Mouse (Mus musculus): ENCODE data around the gene Spata16. TPM values are rescaled to one million over a fixed set of nuclear protein-coding genes. Genes with fewer than 3 reads are reported as not detected.
A peak's percentile ranks its signal among the peaks of the same experiment; 100 is the strongest.

The Spata16 gene
- total and polyA plus RNA-seq, 2 experiments from 2014 or later = not detected

DNA sequence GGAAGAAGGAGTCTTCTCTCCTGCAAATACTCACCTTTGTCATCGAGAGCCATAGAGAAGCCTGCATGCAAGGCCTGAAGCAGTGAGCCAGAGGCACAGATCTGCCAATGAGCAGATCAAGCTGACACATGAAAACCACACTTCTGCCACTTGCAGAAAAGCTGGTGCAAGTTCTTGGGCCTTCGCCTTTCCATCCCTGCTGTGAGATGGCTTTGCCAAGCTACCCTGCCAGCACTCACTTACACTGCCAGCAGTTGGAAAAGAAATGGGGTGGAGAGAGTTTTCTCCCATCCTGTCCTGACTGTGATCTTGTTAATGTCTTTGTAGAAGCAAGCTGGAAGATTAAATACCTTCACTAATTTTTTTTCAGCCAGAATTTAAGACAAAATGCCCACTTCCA lies 237.3 kb downstream of the Spata16 start:
- TF ChIP-seq CTCF (IDR thresholded peaks at IDR 0.05) = no peak
- Histone ChIP-seq H3K27ac (ENCODE audit: low read depth, low read length) (no peak overlapping the region), H3K4me1 (ENCODE audit: insufficient read depth, low read length) (no peaks in the 10 kb centered on the region), H3K9me3 (ENCODE audit: low read length) (no peaks in the 10 kb centered on the region), H3K4me2 (ENCODE audit: low read depth, low read length, poor library complexity, severe bottlenecking) (no peak overlapping the region), H3K4me3 (ENCODE audit: low read depth, low read length) (no peak overlapping the region), H3K9ac (replicated peaks; ENCODE audit: low read length, poor library complexity, severe bottlenecking) (no peak overlapping the region), H3K27me3 (ENCODE audit: insufficient read depth, low read length) (no peaks in the 10 kb centered on the region), H3K36me3 (ENCODE audit: insufficient read depth, low read length) (no peaks in the 10 kb centered on the region)
- DNase-seq (ENCODE audit: low spot score) = peak; percentile 74
- 63% methylated on average over 2 of the region's 2 CpGs for WGBS
- peak; percentile 34; the same call in 1 of the 2 replicates for ATAC-seq (ENCODE audit: low FRiP score)

DNA sequence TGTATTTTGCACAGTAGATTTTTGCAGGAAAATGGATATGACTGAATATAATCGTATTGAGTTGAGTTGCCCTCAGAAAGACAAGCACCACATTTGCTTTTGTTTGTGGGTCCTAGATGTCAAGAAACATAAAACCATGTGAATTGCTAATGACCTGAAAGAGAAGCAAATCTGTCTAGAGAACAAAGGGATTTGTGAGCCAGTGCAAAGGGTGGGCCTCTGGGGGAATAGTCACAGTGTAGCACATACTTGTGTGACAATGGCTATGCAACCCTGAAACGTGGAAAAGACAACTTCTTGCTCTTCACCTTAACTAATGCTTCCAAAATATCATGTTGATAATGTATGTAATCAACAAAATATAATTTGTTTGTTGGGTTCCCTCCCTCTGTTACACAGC lies 239.9 kb downstream of the Spata16 start:
- Histone ChIP-seq H3K27me3 (ENCODE audit: insufficient read depth, low read length) (no peaks in the 10 kb centered on the region), H3K4me3 (ENCODE audit: low read depth, low read length) (no peak overlapping the region), H3K36me3 (ENCODE audit: insufficient read depth, low read length) (no peaks in the 10 kb centered on the region), H3K27ac (ENCODE audit: low read depth, low read length) (no peak overlapping the region), H3K4me2 (ENCODE audit: low read depth, low read length, poor library complexity, severe bottlenecking) (no peak overlapping the region), H3K4me1 (ENCODE audit: insufficient read depth, low read length) (no peaks in the 10 kb centered on the region), H3K9ac (replicated peaks; ENCODE audit: low read length, poor library complexity, severe bottlenecking) (no peak overlapping the region), H3K9me3 (ENCODE audit: low read length) (no peaks in the 10 kb centered on the region)
- DNase-seq (ENCODE audit: low spot score) (no peak), ATAC-seq (ENCODE audit: low FRiP score) (no peak)
- TF ChIP-seq CTCF (IDR thresholded peaks at IDR 0.05) = no peak
- WGBS = 27% methylated on average over 2 of the region's 2 CpGs

DNA sequence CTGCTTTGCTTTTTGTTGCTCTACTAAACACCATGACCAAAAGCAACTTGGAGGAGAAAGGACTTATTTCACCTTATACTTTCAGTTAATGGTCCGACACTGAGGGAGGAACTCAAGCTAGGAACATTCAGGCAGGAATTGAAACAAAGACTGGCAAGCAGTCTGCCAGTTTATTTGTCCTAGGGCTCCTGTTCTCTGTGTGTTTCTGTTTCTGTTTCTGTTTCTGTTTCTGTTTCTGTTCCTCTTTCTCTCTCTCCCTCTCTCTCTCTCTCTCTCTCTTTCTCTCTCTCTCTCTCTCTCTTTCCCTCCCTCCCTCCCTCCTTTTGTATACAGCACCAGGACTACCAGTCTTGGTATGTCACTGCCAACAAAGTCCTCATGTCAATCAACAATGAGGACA lies 279.2 kb downstream of the Spata16 start:
- TF ChIP-seq CTCF (IDR thresholded peaks at IDR 0.05) = no peak
- H3K27me3 ChIP-seq (ENCODE audit: insufficient read depth, low read length) = no peaks in the 10 kb centered on the region
- H3K9me3 ChIP-seq (ENCODE audit: low read length) = no peaks in the 10 kb centered on the region
- H3K27ac ChIP-seq (ENCODE audit: low read depth, low read length) = no peak overlapping the region
- ATAC-seq (ENCODE audit: low FRiP score) (no peak), DNase-seq (ENCODE audit: low spot score) (no peak)
- no peak overlapping the region for H3K9ac ChIP-seq (replicated peaks; ENCODE audit: low read length, poor library complexity, severe bottlenecking)
- H3K4me3 ChIP-seq (ENCODE audit: low read depth, low read length) = no peak overlapping the region
- H3K4me2 ChIP-seq (ENCODE audit: low read depth, low read length, poor library complexity, severe bottlenecking) = no peak overlapping the region
- 72% methylated on average over 1 of the region's 1 CpGs for WGBS
- H3K4me1 ChIP-seq (ENCODE audit: insufficient read depth, low read length) = no peaks in the 10 kb centered on the region
- H3K36me3 ChIP-seq (ENCODE audit: insufficient read depth, low read length) = no peaks in the 10 kb centered on the region

- H3K4me2 ChIP-seq (ENCODE audit: low read depth, low read length, poor library complexity, severe bottlenecking) = no peak overlapping the region
- 25% methylated on average over 7 of the region's 7 CpGs for WGBS
- H3K27me3 ChIP-seq (ENCODE audit: insufficient read depth, low read length) = no peaks in the 10 kb centered on the region
- ATAC-seq (ENCODE audit: low FRiP score) (no peak), DNase-seq (ENCODE audit: low spot score) (no peak)
- H3K4me1 ChIP-seq (ENCODE audit: insufficient read depth, low read length) = no peaks in the 10 kb centered on the region
- no peaks in the 10 kb centered on the region for H3K9me3 ChIP-seq (ENCODE audit: low read length)
- H3K9ac ChIP-seq (replicated peaks; ENCODE audit: low read length, poor library complexity, severe bottlenecking) = no peak overlapping the region
- H3K4me3 ChIP-seq (ENCODE audit: low read depth, low read length) = no peak overlapping the region
- no peak for TF ChIP-seq CTCF (IDR thresholded peaks at IDR 0.05)
- H3K36me3 ChIP-seq (ENCODE audit: insufficient read depth, low read length) = no peaks in the 10 kb centered on the region
- no peak overlapping the region for H3K27ac ChIP-seq (ENCODE audit: low read depth, low read length)
Measured at GRCm38 (mm10) chr3:26920986-26921385, 283.6 kb downstream of the Spata16 start.

DNA sequence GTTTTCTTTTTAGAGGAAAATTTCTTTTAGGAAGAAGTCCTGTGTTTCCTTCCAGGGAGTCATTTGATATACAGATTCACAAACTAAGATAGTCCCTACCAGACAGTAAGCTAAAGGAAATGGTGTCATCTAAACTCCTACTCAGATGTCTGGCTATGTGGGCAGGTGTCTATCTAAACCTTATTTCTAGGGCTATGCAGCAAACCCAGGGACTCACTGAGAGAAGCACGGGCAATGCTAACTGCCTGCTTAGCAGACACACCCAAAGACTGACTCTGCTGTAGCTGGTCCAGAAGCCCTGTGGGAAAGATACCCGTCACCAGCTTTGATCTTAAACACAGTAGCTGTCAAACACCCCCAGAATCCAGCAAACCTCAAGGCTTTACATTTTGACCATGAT lies 284.2 kb downstream of the Spata16 start:
- ATAC-seq (ENCODE audit: low FRiP score) = no peak
- Histone ChIP-seq H3K4me1 (ENCODE audit: insufficient read depth, low read length) (no peaks in the 10 kb centered on the region), H3K9me3 (ENCODE audit: low read length) (no peaks in the 10 kb centered on the region), H3K27me3 (ENCODE audit: insufficient read depth, low read length) (no peaks in the 10 kb centered on the region), H3K36me3 (ENCODE audit: insufficient read depth, low read length) (no peaks in the 10 kb centered on the region), H3K27ac (ENCODE audit: low read depth, low read length) (no peak overlapping the region), H3K4me2 (ENCODE audit: low read depth, low read length, poor library complexity, severe bottlenecking) (no peak overlapping the region), H3K4me3 (ENCODE audit: low read depth, low read length) (no peak overlapping the region), H3K9ac (replicated peaks; ENCODE audit: low read length, poor library complexity, severe bottlenecking) (no peak overlapping the region)
- DNase-seq (ENCODE audit: low spot score) = no peak
- 87% methylated on average over 2 of the region's 2 CpGs for WGBS
- no peak for TF ChIP-seq CTCF (IDR thresholded peaks at IDR 0.05)

DNA sequence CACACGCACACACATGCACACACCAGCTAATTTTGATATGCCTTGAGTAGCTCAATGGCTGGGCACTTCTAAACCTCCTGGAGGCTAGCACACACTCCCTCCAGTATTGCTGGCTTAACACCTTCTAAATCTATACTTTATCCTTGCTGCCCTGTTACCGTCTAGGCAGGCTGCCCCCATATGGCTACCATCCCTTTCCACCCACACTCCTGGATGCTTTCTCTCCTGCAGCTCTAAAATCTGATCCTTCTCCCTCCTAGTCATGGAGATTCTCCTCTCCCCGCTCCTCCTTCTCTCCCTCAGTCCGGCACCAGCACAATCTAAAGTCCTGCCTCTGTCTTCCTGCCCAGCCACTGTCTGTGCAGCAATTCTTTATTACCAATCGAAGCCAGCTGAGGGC lies 286.0 kb downstream of the Spata16 start:
- H3K36me3 ChIP-seq (ENCODE audit: insufficient read depth, low read length) = no peaks in the 10 kb centered on the region
- DNase-seq (ENCODE audit: low spot score) (no peak), ATAC-seq (ENCODE audit: low FRiP score) (no peak)
- no peaks in the 10 kb centered on the region for H3K27me3 ChIP-seq (ENCODE audit: insufficient read depth, low read length)
- no peaks in the 10 kb centered on the region for H3K4me1 ChIP-seq (ENCODE audit: insufficient read depth, low read length)
- no peak overlapping the region for H3K9ac ChIP-seq (replicated peaks; ENCODE audit: low read length, poor library complexity, severe bottlenecking)
- no peaks in the 10 kb centered on the region for H3K9me3 ChIP-seq (ENCODE audit: low read length)
- 90% methylated on average over 5 of the region's 5 CpGs for WGBS
- no peak overlapping the region for H3K27ac ChIP-seq (ENCODE audit: low read depth, low read length)
- H3K4me3 ChIP-seq (ENCODE audit: low read depth, low read length) = no peak overlapping the region
- H3K4me2 ChIP-seq (ENCODE audit: low read depth, low read length, poor library complexity, severe bottlenecking) = no peak overlapping the region
- no peak for TF ChIP-seq CTCF (IDR thresholded peaks at IDR 0.05)

Data from midbrain, postnatal 0 days (tissue).